Comparison of ENCODE assay signal across 14 mouse cellular contexts in genomic region chr1:182514803-182515590, GRCm38 (mm10). TPM values are rescaled to one million over a fixed set of nuclear protein-coding genes. Genes with fewer than 3 reads are reported as not detected.
DNase-seq lines count a peak whose midpoint lies in the region; ATAC-seq and TF ChIP-seq lines count a peak whose summit lies in the region.
"Had no signal": no experiment of that assay in that cellular context is flagged by ENCODE, and none has a peak within 500 bp of the region (broad histone marks: within the 10 kb centered on the region; RNA-seq: fewer than 3 reads in every experiment).

No protein-coding gene starts in this region.

- no peak overlapping the region for H3K9ac ChIP-seq in limb, embryonic 12.5 days (replicated peaks)

- peaks cover 23% of the 10 kb centered on the region for H3K4me1 ChIP-seq in limb, embryonic 12.5 days (replicated peaks)
- peaks cover 40% of the 10 kb centered on the region for H3K4me1 ChIP-seq in limb, embryonic 10.5 days
- peaks cover 35% of the 10 kb centered on the region for H3K4me1 ChIP-seq in embryonic fibroblast, embryonic 13.5 days (ENCODE audit: control insufficient read depth, insufficient read depth, low read length)

- H3K4me3 ChIP-seq in limb, embryonic 12.5 days (replicated peaks): no peak overlapping the region
- H3K4me3 ChIP-seq in limb, embryonic 10.5 days: no peak overlapping the region
- H3K4me3 ChIP-seq in C2C12 (ENCODE audit: insufficient read depth, poor library complexity, severe bottlenecking): peak overlapping the region; percentile 88
- peak overlapping the region; percentile 94 for H3K4me3 ChIP-seq in embryonic fibroblast, embryonic 13.5 days (ENCODE audit: insufficient read depth, low read length)

- no peaks in the 10 kb centered on the region for H3K9me3 ChIP-seq in limb, embryonic 12.5 days
- no peaks in the 10 kb centered on the region for H3K9me3 ChIP-seq in limb, embryonic 10.5 days (replicated peaks)

- peaks cover 63% of the 10 kb centered on the region for H3K79me3 ChIP-seq in C2C12 (ENCODE audit: low read depth)

- H3K27ac ChIP-seq in limb, embryonic 12.5 days: no peak overlapping the region
- no peak overlapping the region for H3K27ac ChIP-seq in limb, embryonic 10.5 days
- H3K27ac ChIP-seq in embryonic fibroblast, embryonic 13.5 days (ENCODE audit: insufficient read depth, low read length): peak overlapping the region; percentile 98

- H3K79me2 ChIP-seq in C2C12 (ENCODE audit: control insufficient read depth, insufficient read depth): peaks cover 85% of the 10 kb centered on the region

- DNase-seq in heart, adult 11 months: peak; percentile 77
- DNase-seq in heart, postnatal 14 days: no peak
- no peak for DNase-seq in limb, embryonic 10.5 days (ENCODE audit: low spot score)
- no peak for DNase-seq in layer of hippocampus, postnatal 10 days (ENCODE audit: low spot score in 2 of 2)
- DNase-seq: adrenal gland, postnatal 14 days; kidney, postnatal 36 days; layer of hippocampus, postnatal 36 days; lung, postnatal 10 days had no signal

- H3K36me3 ChIP-seq in limb, embryonic 12.5 days: peaks cover 47% of the 10 kb centered on the region
- H3K36me3 ChIP-seq in limb, embryonic 10.5 days: peaks cover 36% of the 10 kb centered on the region
- peaks cover 43% of the 10 kb centered on the region for H3K36me3 ChIP-seq in C2C12 (ENCODE audit: control insufficient read depth, insufficient read depth)

- 89% methylated on average over 10 of the region's 10 CpGs for WGBS in limb, embryonic 12.5 days
- 93% methylated on average over 10 of the region's 10 CpGs for WGBS in limb, embryonic 10.5 days

- no peaks in the 10 kb centered on the region for H3K27me3 ChIP-seq in limb, embryonic 12.5 days
- peaks cover 11% of the 10 kb centered on the region for H3K27me3 ChIP-seq in limb, embryonic 10.5 days (ENCODE audit: low read depth, poor library complexity, severe bottlenecking)
- H3K27me3 ChIP-seq in C2C12 (ENCODE audit: control insufficient read depth, insufficient read depth, insufficient read length): no peaks in the 10 kb centered on the region

- TF ChIP-seq CTCF in C2C12 (IDR thresholded peaks at IDR 0.05; ENCODE audit: control insufficient read depth, insufficient read depth, insufficient read length): no peak
- TF ChIP-seq CTCF in embryonic fibroblast, embryonic 13.5 days (IDR thresholded peaks at IDR 0.05; ENCODE audit: borderline replicate concordance, insufficient read depth, low read length): no peak

- ATAC-seq in limb, embryonic 12.5 days (ENCODE audit: insufficient number of reproducible peaks, insufficient read depth, low FRiP score, low TSS enrichment, low read depth): no peak
- ATAC-seq in inflammation-experienced regulatory T-cells, adult 6 months: no peak

- intact Hi-C loops in heart, postnatal 14 days (cut with DNase I): no loop called here

- H3ac ChIP-seq in C2C12 (ENCODE audit: control insufficient read depth, insufficient read length, low read depth): peak overlapping the region; percentile 28

- peak; percentile 22 for TF ChIP-seq POLR2A in embryonic fibroblast, embryonic 13.5 days (IDR thresholded peaks at IDR 0.05; ENCODE audit: low read depth, low read length)

- H3K4me2 ChIP-seq in limb, embryonic 12.5 days: peak overlapping the region; percentile 74; the same call in 1 of the 2 replicates

TF ChIP-seq in C2C12, 6 proteins besides CTCF, POLR2A, EP300 and RAD21:
- TF ChIP-seq CEBPB (IDR thresholded peaks at IDR 0.05; ENCODE audit: low read depth) (no peak), USF1 (IDR thresholded peaks at IDR 0.05; ENCODE audit: low read depth) (peak; percentile 38), MYOG (IDR thresholded peaks at IDR 0.05; ENCODE audit: control insufficient read depth, extremely low read depth, insufficient read length) (no peak), MAX (IDR thresholded peaks at IDR 0.05) (peak; percentile 96), MYOD1 (IDR thresholded peaks at IDR 0.05; ENCODE audit: control insufficient read depth, insufficient read length, low read depth) (peak; percentile 57), FOSL1 (IDR thresholded peaks at IDR 0.05; ENCODE audit: insufficient read depth, low read length, poor library complexity, severe bottlenecking) (no peak)
TF ChIP-seq in C2C12: peak in this region for 3.

RNA-seq across cellular contexts. Expression of gene Capn2, which starts 2.4 kb away (rescaled TPM):
- total RNA-seq in heart, postnatal 14 days (2021): 10 to 100 TPM; 69.8 to 72.5 TPM
- 134 TPM in 2 replicates for polyA plus RNA-seq in limb, embryonic 12.5 days (2016; fragmentation: Nextera tagmentation; extraction: Ambion mirVana)
- 65.2 and 86.5 TPM in 2 replicates for polyA plus RNA-seq in limb, embryonic 10.5 days (2016; fragmentation: Nextera tagmentation; extraction: Ambion mirVana)
- polyA plus RNA-seq in C2C12 (2012; fragmentation: generic; extraction: Trizol): 171 TPM
- 244 and 338 TPM in 2 replicates for polyA plus RNA-seq in embryonic fibroblast, embryonic 13.5 days (2011; ENCODE audit: insufficient read length, low read depth, missing spikeins)
- total RNA-seq in layer of hippocampus, postnatal 10 days (2021): 10 to 100 TPM; 75.3 to 77.7 TPM
- polyA plus RNA-seq in inflammation-experienced regulatory T-cells, adult 6 months (2017; shearing (Covaris generic)): 10 to 100 TPM; 24.1 to 68.6 (median 38.1) TPM

RNA-seq across cellular contexts. Expression of gene Capn8, which starts 49.8 kb away (rescaled TPM):
- total RNA-seq in heart, postnatal 14 days (2021): not detected
- polyA plus RNA-seq in limb, embryonic 12.5 days (2016; fragmentation: Nextera tagmentation; extraction: Ambion mirVana): not detected in 2 replicates
- polyA plus RNA-seq in limb, embryonic 10.5 days (2016; fragmentation: Nextera tagmentation; extraction: Ambion mirVana): 0.06 TPM in 1 of 2 replicates, not detected in the other
- not detected for polyA plus RNA-seq in C2C12 (2012; fragmentation: generic; extraction: Trizol)
- not detected in 2 replicates for polyA plus RNA-seq in embryonic fibroblast, embryonic 13.5 days (2011; ENCODE audit: insufficient read length, low read depth, missing spikeins)
- total RNA-seq in layer of hippocampus, postnatal 10 days (2021): not detected
- polyA plus RNA-seq in inflammation-experienced regulatory T-cells, adult 6 months (2017; shearing (Covaris generic)): not detected
- total RNA-seq: heart, adult 18-20 months; layer of hippocampus, postnatal 36 days; midbrain, postnatal 0 days had no signal

Comparison
In these comparisons a context has a peak if more than half of its experiments do, and no peak if none do; other contexts are left out.
1. H3K4me3 ChIP-seq: peak in C2C12 (single experiment) and embryonic fibroblast, embryonic 13.5 days (single experiment); none in limb, embryonic 12.5 days (single experiment) and limb, embryonic 10.5 days (single experiment).